Mouse (Mus musculus) midbrain, embryonic 14.5 days (tissue): Measurements from ENCODE around the gene Hist1h2ad. TPM values are rescaled to one million over a fixed set of nuclear protein-coding genes. Genes with fewer than 3 reads are reported as not detected.
"Not testable (repeated sequence)": the region's sequence is repeated elsewhere in the genome, so short reads cannot be mapped to it uniquely, and the experiment has no call there.

ENCODE experiments used
- ATAC-seq: fragments of 200-750 bp; cut with Nextera tagmentation; 2 replicates; pipeline ENCODE4 v1.8.0; 2017; ENCODE audit warnings: moderate number of reproducible peaks, moderate library complexity; ENCODE audit not compliant: low FRiP score, low TSS enrichment
- DNase-seq: peaks from one replicate; pipeline ENCODE4 v3.0.0-alpha.2; 2015
- H3K27ac ChIP-seq: fragments of 300-500 bp; sonication (generic); replicated peaks from 2 replicates; pipeline ENCODE4 v1.5.1; 2014; ENCODE audit warnings: mild to moderate bottlenecking, low read depth, low read length, moderate library complexity
- H3K27me3 ChIP-seq: fragments of 300-500 bp; sonication (generic); 2 replicates; pipeline ENCODE4 v1.6.1; 2014; ENCODE audit warnings: low read length, control low read depth, mixed read lengths; ENCODE audit not compliant: control insufficient read depth, insufficient read depth
- H3K36me3 ChIP-seq: fragments of 300-500 bp; sonication (generic); 2 replicates; pipeline ENCODE4 v1.6.1; 2014; ENCODE audit warnings: low read length, control low read depth; ENCODE audit not compliant: control insufficient read depth, insufficient read depth
- H3K4me1 ChIP-seq: fragments of 300-500 bp; sonication (generic); 2 replicates; pipeline ENCODE4 v1.6.1; 2014; ENCODE audit warnings: mild to moderate bottlenecking, antibody characterized with exemption, low read length, control low read depth; ENCODE audit not compliant: control insufficient read depth, insufficient read depth
- H3K4me2 ChIP-seq: fragments of 300-500 bp; sonication (generic); 2 replicates; pipeline ENCODE4 v1.6.1; 2014; ENCODE audit warnings: mild to moderate bottlenecking, low read length, moderate library complexity
- H3K4me3 ChIP-seq: fragments of 300-500 bp; sonication (generic); replicated peaks from 2 replicates; pipeline ENCODE4 v1.5.1; 2014; ENCODE audit warnings: low read depth, low read length
- H3K9ac ChIP-seq: fragments of 300-500 bp; sonication (generic); replicated peaks from 2 replicates; pipeline ENCODE4 v1.6.1; 2014; ENCODE audit warnings: mild to moderate bottlenecking, low read length, moderate library complexity
- H3K9me3 ChIP-seq: fragments of 300-500 bp; sonication (generic); 2 replicates; pipeline ENCODE4 v1.6.1; 2016; ENCODE audit warnings: low read length, control low read depth, mixed read lengths; ENCODE audit not compliant: control insufficient read depth
- WGBS: fragments of 180-500 bp; shearing (Covaris S2); extraction: QIAGEN DNeasy Blood & Tissue Kit; methylation state at CpG from one replicate; pipeline ENCODE4 v1.1.7; 2014; 5-methylcytosine and 5-hydroxymethylcytosine counted together
- polyA plus RNA-seq: library from polyadenylated mRNA; unstranded; fragments of >200 nt; fragmentation: Nextera tagmentation; extraction: Ambion mirVana; gene quantifications from 2 replicates; pipeline ENCODE4 v1.2.1, GENCODE M21; 2014

Hist1h2ad gene
- polyA plus RNA-seq, 1 experiment from 2014 or later = 2.1 TPM

DNA sequence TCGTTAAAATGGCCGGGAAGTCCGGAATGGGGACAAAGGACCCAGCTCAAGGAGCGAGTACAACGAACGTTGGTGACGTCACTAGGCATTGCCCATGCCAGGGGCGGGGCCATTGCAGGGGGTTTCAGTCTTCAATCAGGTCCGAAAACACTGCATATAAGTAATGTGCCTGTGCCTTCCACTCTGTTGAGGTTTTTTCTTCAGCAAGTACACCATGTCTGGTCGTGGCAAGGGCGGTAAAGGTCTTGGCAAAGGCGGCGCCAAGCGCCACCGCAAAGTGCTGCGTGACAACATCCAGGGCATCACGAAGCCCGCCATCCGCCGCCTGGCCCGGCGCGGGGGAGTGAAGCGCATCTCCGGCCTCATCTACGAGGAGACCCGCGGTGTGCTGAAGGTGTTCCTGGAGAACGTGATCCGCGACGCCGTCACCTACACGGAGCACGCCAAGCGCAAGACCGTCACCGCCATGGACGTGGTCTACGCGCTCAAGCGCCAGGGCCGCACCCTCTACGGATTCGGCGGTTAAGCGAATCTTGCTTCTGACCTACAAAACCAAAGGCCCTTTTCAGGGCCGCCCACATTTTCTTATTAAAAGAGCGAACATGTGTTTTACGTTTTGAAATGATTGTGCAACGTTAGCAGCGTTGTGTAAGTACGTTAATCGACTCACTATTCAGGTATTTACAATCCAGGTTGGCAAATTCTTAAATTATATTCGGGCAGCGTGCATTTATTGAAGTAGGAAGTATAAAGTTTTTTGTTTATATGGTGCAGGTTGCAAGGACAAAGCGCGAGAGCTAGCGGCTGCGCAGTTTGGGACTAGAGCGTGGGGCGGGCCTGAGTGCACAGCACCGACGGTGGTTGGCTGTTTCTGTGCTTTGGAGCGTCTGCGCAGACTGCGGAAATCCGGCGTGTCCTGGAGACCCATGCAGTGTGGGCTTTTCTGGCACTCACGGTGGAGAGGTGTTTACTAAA lies 43.0 kb upstream of the Hist1h2ad start, which contains the start of gene Hist1h4h:
TSS of gene Hist1h4h (plus strand) at position 150 of the 975 bp plus-strand sequence.
- Histone ChIP-seq H3K27me3 (no peaks in the 10 kb centered on the region), H3K4me2 (peak within 1 kb of the TSS; percentile 79), H3K27ac (peak within 1 kb of the TSS; percentile 93), H3K36me3 (no peaks in the 10 kb centered on the region), H3K9ac (peak within 1 kb of the TSS; percentile 68), H3K4me3 (peak within 1 kb of the TSS; percentile 63), H3K9me3 (no peaks in the 10 kb centered on the region), H3K4me1 (peaks cover 37% of the 10 kb centered on the region)
- ATAC-seq (peak; percentile 87), DNase-seq (peak; percentile 100)
- under 1% methylated on average over 59 of the region's 70 CpGs for WGBS

DNA sequence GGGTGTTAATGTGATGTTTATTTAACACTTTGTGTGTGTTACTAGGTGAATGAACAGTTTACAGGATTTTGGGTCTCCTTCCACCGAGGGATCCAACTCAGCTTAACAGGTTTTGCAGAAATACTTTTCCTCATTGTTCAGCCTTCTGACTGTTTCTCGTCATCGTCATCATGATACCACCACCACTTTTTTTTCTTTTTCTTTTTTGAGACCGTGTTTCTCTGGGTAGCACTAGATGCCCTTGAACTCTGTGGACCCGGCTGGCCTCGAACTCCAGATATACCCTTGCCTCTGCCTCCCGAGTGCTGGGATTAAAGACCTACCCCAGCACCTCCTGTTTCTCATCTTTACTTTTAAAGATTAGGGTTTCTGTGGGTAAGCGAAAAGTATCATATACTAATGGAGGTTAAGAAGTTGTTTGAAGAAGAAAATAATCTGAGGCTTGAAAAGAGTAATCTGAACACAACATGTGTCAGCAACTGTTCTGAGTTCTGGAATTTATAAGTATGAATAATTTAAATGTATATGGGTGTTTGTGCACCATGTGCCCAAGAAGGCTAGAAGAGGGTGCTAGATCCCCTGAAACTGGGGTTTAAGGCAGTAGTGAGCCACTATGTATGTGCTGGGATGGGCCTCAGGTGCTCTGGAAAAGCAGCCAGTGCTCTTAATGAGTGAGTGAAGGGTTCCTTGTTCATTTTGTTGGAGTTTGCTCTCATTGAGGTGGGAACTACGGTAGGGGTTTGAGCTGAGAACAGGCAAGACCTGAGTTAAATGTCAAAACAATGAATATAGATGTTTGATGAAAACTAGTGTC lies 41.7 kb upstream of the Hist1h2ad start:
- DNase-seq (no peak), ATAC-seq (no peak)
- H3K4me1 ChIP-seq = peaks cover 38% of the 10 kb centered on the region
- H3K27me3 ChIP-seq = no peaks in the 10 kb centered on the region
- no peaks in the 10 kb centered on the region for H3K9me3 ChIP-seq
- peak overlapping the region; percentile 79 for H3K4me2 ChIP-seq
- H3K27ac ChIP-seq = peak overlapping the region; percentile 93
- peak overlapping the region; percentile 68; the same call in 1 of the 2 replicates for H3K9ac ChIP-seq
- peak overlapping the region; percentile 63 for H3K4me3 ChIP-seq
- WGBS = 23% methylated on average over 9 of the region's 9 CpGs
- no peaks in the 10 kb centered on the region for H3K36me3 ChIP-seq

- peaks cover 38% of the 10 kb centered on the region for H3K4me1 ChIP-seq
- not testable (repeated sequence) for H3K36me3 ChIP-seq, H3K9me3 ChIP-seq, H3K27me3 ChIP-seq
- DNase-seq (peak; percentile 93), ATAC-seq (peak; percentile 28; the same call in 1 of the 2 replicates)
- H3K4me3 ChIP-seq = peak within 1 kb of the TSS; percentile 63
- H3K9ac ChIP-seq = peak within 1 kb of the TSS; percentile 37; the same call in 1 of the 2 replicates
- H3K4me2 ChIP-seq = peak within 1 kb of the TSS; percentile 79
- WGBS = under 1% methylated on average over 26 of the region's 53 CpGs
- peak within 1 kb of the TSS; percentile 78 for H3K27ac ChIP-seq
Observed at GRCm38 (mm10) chr13:23533560-23534367, 40.4 kb upstream of the Hist1h2ad start, which contains the start of gene Hist1h2af. TSS of gene Hist1h2af (plus strand) at chr13:23533906.

DNA sequence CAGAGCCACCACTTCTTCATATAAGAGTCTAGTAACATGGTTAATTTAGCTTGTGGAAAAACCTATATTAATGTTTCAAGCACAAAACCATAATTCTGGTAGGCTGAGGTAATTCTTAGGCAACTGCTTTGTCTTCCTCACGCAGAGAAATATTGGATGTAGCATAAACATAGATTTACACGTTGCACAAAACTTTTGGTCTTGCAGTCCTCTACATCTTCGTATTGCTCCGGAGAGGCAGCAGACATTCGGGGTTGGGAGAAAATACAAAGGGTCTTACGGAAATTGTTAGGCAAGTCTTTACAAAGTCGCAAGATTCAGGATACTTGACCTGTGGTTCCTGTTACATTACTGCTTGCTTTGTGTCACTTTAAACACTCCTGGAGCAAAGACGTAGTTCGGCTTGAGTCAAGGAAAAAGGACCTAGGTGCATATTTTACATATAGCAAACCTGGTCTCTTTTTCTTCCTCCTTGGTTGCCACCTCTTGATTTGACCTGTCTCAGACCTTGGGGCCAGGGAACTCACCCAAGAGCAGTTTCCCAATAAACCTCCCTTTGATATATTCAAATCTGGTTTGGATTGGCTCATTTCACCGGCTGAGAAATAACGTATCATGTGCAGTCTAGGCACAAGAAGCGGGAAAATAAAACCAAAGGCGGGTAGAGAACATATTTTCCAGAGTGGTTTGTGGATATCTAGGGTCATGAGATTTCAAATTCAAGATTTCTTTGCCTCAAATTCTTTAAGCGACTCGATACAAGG lies 39.6 kb upstream of the Hist1h2ad start:
- DNase-seq (no peak), ATAC-seq (no peak)
- Histone ChIP-seq H3K27me3 (no peaks in the 10 kb centered on the region), H3K9ac (peak overlapping the region; percentile 24; the same call in 1 of the 2 replicates), H3K4me2 (peak overlapping the region; percentile 79), H3K4me3 (peak overlapping the region; percentile 45), H3K27ac (peak overlapping the region; percentile 6; the same call in 1 of the 2 replicates), H3K9me3 (no peaks in the 10 kb centered on the region), H3K36me3 (no peaks in the 10 kb centered on the region), H3K4me1 (peaks cover 37% of the 10 kb centered on the region)
- under 1% methylated on average over 15 of the region's 15 CpGs for WGBS

GRCm38 (mm10) chr13:23535137-23536075 lies 38.8 kb upstream of the Hist1h2ad start, which contains the start of gene Hist1h3g:
TSS of gene Hist1h3g (plus strand) at chr13:23535422.
- WGBS = under 1% methylated on average over 48 of the region's 62 CpGs
- peak within 1 kb of the TSS; percentile 6; the same call in 1 of the 2 replicates for H3K27ac ChIP-seq
- ATAC-seq = peak; percentile 90
- H3K4me2 ChIP-seq = peak within 1 kb of the TSS; percentile 79
- peak within 1 kb of the TSS; percentile 24; the same call in 1 of the 2 replicates for H3K9ac ChIP-seq
- peak within 1 kb of the TSS; percentile 45 for H3K4me3 ChIP-seq
- H3K4me1 ChIP-seq = peaks cover 33% of the 10 kb centered on the region
- peak; percentile 95 for DNase-seq
- H3K27me3 ChIP-seq, H3K9me3 ChIP-seq, H3K36me3 ChIP-seq: not testable (repeated sequence)

- Histone ChIP-seq H3K27ac (no peak overlapping the region), H3K9me3 (no peaks in the 10 kb centered on the region), H3K36me3 (no peaks in the 10 kb centered on the region), H3K4me2 (peak overlapping the region; percentile 79), H3K27me3 (no peaks in the 10 kb centered on the region), H3K4me1 (peaks cover 33% of the 10 kb centered on the region), H3K4me3 (peak overlapping the region; percentile 45), H3K9ac (no peak overlapping the region)
- no peak for DNase-seq
- 18% methylated on average over 7 of the region's 7 CpGs for WGBS
- ATAC-seq = no peak
Observed at GRCm38 (mm10) chr13:23536076-23536822, 37.9 kb upstream of the Hist1h2ad start.
